Mouse (Mus musculus) thymus, postnatal 25 days (tissue): Measurements from ENCODE around the gene Atg16l1.
"Not testable (repeated sequence)": the region's sequence is repeated elsewhere in the genome, so short reads cannot be mapped to it uniquely, and the experiment has no call there.

Experiments used
- DNase-seq: peaks from one replicate; pipeline ENCODE4 v3.0.0; 2022

The Atg16l1 gene

GRCm38 (mm10) chr1:87774845-87775244 is 19.2 kb downstream of the Atg16l1 start:
- no peak for DNase-seq

GRCm38 (mm10) chr1:87779204-87779785 is 23.6 kb downstream of the Atg16l1 start:
- DNase-seq = no peak

DNA sequence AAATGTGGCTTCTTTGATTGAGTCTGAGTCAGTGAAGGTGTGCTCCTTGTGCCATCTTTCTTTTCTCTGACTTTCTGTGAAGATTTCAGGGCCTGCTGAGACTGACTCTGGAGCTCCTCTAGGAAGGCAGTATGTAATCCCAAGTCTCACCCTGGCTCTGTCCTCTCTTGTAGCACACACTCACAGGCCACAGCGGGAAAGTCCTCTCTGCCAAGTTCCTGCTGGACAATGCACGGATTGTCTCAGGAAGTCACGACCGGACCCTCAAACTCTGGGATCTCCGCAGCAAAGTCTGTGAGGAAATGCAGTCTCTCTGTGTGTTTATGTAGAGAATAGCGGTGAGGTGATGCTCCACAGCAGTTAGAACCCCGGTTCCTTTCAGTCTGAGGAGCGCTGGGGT is 30.0 kb downstream of the Atg16l1 start:
- DNase-seq = no peak

DNA sequence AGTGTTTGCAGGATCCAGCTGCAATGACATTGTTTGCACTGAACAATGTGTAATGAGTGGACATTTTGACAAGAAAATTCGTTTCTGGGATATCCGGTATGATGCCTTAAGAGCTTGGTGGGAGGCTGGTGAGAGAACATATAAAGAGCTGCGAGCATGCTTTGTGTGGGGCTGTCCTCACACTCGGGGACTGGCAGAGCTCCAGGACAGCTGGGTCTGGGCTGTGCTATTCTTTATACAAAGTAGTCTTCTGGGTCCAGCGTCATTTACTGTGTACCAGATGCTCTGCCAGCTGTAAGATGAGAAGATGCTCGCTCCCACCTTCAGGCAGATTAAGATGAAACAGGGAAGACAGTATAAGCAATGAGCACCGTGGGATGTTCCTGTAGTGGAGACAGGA is 30.6 kb downstream of the Atg16l1 start:
- DNase-seq = no peak

GRCm38 (mm10) chr1:87789665-87790064 is 34.0 kb downstream of the Atg16l1 start:
- no peak for DNase-seq

- no peak for DNase-seq
Observed at GRCm38 (mm10) chr1:87792438-87793137, 36.9 kb downstream of the Atg16l1 start.

DNA sequence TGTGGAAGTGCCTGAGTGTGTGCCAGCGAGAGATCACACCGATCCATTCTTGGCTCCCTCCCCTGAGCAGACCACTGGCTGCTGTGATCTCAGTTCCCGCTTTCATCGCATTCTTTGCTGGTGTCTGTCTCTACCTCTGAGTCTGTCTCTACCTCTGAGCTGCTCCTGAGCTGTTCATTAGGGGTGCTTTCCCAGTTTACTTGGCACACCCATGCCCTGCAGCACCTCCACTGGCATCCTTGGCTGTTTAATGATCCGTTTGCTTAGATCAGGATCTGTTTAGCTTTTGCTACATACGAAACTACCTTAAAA is 37.4 kb downstream of the Atg16l1 start:
- DNase-seq = no peak

GRCm38 (mm10) chr1:87797702-87798101 is 42.0 kb downstream of the Atg16l1 start:
- no peak for DNase-seq

DNA sequence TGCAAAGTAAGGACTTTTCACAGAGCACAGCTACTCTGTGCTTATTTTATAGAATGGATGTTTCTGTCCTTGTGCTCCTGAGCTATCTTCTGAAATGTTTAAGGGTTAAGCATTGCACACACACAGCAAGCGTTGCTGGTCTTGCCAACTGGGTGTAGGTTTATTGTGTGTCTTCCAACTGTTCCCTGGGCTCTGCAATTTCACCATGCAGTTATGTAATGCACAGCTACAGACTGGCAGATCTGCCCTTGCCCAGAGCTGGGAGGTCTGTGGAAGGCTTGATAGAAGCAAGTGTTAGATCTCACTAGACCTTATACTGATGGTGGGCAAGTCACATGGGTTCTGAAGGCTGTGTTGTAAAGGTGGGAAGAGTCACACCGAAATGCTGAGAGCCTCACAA is 42.6 kb downstream of the Atg16l1 start:
- no peak for DNase-seq

GRCm38 (mm10) chr1:87803576-87803975 is 47.9 kb downstream of the Atg16l1 start, which contains the start of gene Sag:
Sag (plus strand) TSS chr1:87803680.
- DNase-seq = no peak

DNA sequence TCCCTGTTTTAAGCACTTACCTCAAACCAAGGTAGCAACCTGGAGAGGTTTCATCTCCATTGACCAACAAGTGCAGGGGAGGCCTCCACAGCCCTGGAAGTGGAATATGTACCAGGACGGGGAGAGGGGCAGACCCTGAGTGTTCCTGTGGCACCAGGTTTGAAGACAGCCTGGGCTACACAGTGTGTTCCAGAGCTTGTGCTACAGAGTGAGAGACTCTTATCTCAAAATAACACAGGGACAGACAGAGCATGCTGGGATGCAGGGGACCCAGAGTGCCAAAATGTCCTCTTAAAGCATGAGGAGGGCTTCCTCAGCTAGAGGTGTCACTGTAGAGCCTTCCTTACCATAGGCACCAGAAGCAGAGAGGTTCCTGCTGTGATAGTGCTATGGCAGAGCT is 52.1 kb downstream of the Atg16l1 start:
- no peak for DNase-seq

- no peak for DNase-seq
Observed at GRCm38 (mm10) chr1:87811391-87811790, 55.7 kb downstream of the Atg16l1 start.

GRCm38 (mm10) chr1:87812061-87812460 is 56.4 kb downstream of the Atg16l1 start:
- no peak for DNase-seq

DNA sequence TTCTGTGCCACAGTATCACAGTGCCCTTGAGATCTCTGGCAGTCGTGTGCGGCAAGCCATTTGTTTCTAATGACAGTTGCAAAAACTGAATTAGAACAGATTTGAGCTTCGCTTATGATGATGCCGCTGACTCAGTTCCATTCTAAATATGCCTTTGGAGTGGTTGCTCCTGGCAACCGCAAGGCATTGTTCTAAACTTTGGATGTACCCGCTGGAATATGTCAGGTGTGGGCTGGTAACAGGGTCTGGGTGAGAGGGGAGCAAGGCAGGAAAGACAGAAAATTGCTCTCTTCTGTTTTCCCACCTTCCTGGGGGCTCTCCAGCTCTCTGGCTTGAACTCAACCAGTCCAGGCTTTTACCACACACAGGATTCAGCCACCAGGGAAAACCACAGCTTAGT is 57.5 kb downstream of the Atg16l1 start:
- DNase-seq = no peak

DNA sequence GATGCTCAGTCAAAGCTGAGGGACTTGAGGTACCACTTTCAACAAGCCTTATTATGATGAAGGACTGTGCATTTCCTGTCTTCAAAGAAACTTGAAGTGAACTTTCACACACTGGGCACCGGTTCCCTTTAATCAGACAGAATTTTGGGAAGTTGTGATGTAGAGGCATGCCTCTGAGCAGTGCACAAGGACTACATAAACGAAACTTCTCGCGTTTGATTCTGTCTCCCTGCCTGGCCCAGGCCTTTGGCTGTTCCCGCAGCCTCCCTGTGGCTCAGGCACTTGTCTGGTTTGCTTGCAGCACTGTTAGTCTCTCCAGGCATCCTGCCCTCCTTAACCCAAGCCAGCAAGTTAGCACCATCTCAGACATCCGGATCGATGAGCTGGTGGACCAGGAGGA is 58.0 kb downstream of the Atg16l1 start:
- no peak for DNase-seq

DNA sequence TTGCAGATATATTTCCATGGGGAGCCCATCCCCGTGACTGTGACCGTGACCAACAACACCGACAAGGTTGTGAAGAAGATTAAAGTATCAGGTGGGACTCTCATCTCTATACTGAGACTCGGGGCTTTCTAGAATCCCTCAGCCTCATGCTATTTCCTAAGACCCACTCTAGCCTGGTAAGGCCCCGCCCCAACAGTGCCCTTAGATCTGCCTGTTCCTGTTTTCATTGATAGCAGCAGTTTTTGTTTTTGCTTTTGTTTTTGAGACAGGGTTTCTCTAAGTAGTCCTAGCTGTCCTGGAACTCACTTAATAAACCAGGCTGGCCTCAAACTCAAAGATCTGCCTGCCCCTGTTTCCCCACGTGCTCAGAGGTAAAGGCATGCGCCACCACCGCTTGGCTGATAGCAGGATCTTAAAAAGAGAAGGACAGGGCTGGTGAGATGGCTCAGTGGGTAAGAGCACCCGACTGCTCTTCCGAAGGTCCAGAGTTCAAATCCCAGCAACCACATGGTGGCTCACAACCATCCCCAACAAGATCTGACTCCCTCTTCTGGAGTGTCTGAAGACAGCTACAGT is 68.8 kb downstream of the Atg16l1 start:
- no peak for DNase-seq

GRCm38 (mm10) chr1:87825281-87825680 is 69.6 kb downstream of the Atg16l1 start:
- DNase-seq = no peak

- no peak for DNase-seq
Observed at GRCm38 (mm10) chr1:87825991-87826390, 70.3 kb downstream of the Atg16l1 start.

DNA sequence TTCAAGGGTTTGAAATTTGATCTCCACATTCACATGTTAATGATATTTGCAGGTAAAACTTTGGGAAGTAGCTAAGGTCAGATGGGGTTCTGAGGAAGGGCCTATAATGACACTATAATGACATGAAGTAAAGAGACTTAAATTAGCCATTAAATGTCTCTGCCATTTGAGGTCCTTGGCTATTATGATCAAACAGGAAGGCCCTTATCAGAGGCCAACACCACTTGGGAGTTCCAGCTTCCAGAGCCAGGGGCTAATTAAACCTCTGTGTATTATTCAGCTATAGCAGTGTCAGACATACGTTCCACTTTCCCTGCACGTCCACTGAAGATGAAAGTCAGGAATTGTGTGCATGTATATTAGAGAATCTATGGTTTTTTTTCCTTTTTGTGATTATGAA is 70.8 kb downstream of the Atg16l1 start:
- DNase-seq = no peak

GRCm38 (mm10) chr1:87827476-87827875 is 71.8 kb downstream of the Atg16l1 start:
- DNase-seq = not testable (repeated sequence)

GRCm38 (mm10) chr1:87828185-87828584 is 72.5 kb downstream of the Atg16l1 start:
- DNase-seq = peak; percentile 83

- peak; percentile 35 for DNase-seq
Observed at GRCm38 (mm10) chr1:87828926-87829580, 73.4 kb downstream of the Atg16l1 start.

GRCm38 (mm10) chr1:87829621-87830211 is 74.0 kb downstream of the Atg16l1 start:
- peak; percentile 64 for DNase-seq

DNA sequence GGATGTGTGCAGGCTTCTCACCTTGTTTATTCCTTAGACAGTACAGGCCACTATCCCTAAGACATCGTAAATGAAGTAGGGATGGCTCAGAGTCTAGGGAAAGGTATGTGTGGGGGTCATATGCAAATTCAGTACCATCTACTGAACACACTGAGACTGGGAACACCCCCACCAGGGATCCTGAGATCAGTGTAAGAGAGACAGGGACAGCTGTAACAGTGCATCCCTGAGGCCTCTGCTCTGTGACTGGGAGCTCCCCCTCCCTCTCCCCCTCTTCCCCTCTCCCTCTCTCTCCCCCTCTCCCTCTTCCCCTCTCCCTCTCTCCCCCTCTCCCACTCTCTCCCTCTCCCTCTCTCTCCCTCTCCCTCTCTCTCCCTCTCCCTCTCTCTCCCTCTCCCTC is 80.8 kb downstream of the Atg16l1 start:
- no peak for DNase-seq
